Mouse (Mus musculus): ENCODE measurements around the gene Rbm38.

Gene Rbm38

GRCm38 (mm10) chr2:173037827-173038607, 17.7 kb downstream of the Rbm38 start:
- DNase-seq: no peak

- no peak for DNase-seq
Observed at GRCm38 (mm10) chr2:173039041-173039440, 18.7 kb downstream of the Rbm38 start.

DNA sequence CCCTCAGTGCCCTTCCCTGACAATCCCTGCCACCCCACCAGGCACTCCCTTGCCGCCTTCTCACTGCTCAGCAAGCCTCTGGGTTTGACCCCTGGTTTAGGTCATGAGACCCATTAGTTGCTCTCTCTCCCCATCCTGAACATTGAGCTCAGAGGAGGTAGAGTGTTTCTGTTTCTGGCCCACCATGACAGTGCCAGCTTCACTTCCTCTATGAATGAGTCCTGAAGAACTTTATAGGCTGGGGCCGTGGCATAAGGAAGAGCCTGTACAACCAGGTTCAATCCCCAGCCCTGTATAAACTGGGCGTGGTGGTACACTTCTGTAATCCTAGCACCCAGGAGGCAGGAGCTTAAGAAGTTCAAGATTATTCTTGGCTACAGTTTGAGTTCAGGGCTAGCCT, 20.5 kb downstream of the Rbm38 start:
- no peak for DNase-seq

DNA sequence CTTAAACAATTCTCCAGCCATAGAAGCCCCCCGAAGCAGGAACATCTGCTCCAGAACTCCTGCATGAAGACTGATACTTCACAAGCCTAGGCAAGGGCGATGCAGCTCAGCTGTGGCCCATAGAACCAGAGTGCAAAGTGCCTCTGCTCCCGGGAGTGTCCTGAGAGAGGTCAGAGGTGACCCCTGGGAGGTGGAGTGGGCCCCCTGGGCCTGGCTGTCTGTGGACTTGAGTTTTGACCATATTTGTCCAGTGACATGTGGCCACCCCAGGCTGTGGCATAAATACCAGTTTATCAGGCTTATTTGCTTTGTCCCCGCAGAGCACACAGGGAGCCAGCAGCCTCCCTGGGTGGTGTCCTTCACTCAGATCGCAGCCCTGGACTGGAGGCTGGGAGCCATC, 20.9 kb downstream of the Rbm38 start:
- DNase-seq: no peak

DNA sequence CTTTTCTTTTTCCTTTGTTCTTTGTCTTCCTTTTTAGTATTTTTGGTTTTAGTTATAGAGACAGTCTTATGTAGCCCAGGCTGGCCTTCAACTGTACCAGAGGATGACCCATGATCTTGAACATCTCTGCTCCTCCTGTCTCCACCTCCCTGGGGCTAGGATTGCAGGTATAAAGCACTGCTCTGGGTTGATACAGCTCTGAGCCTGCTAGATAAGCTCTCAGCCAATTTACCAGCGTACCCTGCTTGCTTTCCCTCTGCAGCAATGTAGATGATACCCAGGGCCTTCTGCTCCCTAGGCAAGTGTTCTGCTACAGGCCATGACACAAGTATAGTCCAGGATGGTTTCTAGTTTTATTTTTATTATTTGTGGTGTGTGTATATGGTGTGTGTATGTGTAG, 21.6 kb downstream of the Rbm38 start:
- DNase-seq: no peak

DNA sequence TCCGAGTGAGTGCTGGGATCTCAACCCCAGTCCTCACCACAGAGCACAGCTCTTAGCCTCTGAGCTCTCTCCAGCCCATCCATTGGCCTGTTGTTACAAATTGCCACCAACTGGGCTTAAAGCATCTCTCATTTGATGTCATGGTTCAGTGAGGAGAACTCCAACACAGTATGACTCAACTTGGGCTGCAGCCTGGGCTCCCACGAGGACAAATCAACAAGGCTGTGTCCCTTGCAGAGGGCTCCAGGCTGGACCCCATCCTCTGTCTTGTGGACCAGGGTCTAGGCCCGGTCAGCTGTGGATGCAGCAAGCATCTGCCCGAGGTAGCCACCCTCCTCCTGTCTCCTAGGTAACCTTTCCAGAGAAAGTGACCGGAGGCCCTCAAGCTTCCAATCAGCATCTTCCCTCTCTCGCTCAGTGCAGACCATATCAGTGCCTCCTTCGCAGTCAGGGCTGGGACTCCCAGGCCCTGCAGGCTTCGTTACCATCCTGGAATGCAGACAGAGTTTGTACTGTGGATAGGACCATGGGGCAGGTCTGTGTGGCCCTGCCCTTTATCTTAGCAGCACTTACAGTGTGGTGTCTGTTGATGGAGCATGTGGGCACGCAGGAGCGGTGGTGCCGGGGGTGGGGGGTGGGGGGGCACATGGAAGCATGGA, 22.3 kb downstream of the Rbm38 start:
- DNase-seq: no peak

DNA sequence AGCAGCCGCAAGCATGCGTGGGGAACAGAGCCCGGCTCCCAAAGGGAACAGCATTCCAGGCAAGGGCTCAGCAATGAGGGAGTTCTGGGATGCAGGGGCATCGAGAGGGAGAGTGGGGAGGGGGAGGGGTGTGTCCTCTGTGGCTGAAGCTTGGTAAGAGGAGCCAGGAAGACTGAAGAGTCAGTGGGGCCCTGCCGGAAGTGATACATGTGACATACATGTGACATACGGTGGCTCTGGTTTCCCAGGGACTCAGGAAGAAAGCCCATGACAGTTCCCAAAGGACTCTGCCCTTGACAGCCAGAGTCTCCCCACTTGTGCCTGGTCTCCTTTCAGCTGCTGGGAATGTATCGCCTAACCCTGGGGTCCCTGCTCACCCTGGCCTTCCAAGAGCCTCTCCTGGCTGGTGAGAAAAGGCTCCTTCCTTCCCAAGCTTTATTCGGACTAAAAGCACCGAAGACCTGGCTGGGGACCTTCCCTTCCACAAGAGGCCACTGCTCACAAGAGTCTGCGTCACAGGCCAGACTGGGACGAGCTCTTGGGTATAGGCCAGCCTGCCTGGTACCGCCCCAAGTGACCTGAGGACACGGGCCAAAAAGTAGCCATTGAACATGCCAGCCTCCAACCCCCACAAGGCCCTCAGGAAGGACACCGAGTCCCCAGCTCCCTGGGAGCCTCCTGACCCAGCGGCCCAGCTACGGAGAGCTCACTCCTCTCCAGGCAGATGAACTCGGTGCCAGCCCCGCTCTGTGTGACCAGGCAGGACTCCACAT, 24.1 kb downstream of the Rbm38 start:
- DNase-seq: peak; percentile 67 to 89

GRCm38 (mm10) chr2:173046582-173047297, 26.4 kb downstream of the Rbm38 start:
- no peak for DNase-seq

DNA sequence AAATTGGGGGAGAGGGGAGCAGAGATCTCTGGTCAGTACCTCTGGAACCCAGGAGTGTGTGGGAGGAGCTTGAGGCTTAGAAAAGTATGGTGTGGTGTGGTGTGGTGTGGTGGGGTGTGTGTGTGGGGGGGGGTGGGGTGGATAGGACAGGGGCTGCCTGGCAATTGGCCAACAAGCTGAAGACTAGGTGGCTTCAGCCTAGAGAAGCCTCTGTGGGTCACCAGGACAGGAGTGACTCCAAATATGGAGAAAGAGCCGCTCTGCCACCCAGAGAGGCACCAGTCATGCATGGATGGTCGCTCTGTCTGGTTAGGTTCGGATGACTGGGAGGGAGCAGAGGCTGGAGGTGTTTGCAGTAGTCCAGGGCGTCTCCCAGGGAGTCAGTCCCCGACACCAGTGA, 27.2 kb downstream of the Rbm38 start:
- DNase-seq: peak; percentile 19 to 51

- no peak for DNase-seq
Observed at GRCm38 (mm10) chr2:173048041-173048745, 27.9 kb downstream of the Rbm38 start.

DNA sequence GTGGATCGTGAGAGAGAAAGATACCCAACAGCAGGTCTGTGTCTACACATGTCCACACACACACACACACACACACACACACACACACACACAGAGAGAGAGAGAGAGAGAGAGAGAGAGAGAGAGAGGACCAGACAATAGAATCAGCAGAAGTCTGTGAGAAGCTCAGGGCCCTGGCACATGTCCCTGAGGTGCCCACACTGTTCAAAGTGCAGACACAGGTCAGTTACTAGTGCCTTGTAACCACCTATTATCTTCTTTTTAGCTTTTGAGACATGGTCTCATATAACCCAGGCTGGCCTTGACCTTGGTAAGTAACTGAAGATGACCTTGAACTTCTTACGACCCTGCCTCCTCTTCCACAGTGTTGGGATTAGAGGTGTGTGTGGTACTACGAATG, 28.9 kb downstream of the Rbm38 start:
- peak in 1 of 2 experiments; percentile 45 for DNase-seq

- DNase-seq: no peak
Observed at GRCm38 (mm10) chr2:173049817-173050216, 29.5 kb downstream of the Rbm38 start.

- no peak for DNase-seq
Observed at GRCm38 (mm10) chr2:173050604-173051382, 30.5 kb downstream of the Rbm38 start.

DNA sequence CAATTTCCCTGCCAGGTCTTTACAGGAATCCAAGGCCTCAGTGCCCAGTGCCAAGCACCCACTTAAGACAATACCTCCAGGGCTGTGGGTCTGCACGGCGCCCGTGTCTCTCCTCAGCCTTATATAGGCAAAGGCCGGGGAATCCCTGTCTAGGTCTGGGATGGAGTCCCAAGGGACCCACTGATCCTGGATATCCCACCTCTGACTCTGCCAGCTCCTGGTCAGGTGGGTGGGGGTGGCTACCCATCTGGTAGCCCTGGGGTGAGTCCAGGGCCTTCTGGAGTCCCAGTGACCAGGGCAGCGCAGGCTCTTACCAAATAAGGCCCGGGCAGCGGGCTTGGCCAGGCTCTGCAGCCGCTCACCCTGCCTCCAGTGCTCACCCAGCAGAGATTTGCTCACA, 32.6 kb downstream of the Rbm38 start:
- no peak for DNase-seq

GRCm38 (mm10) chr2:173053846-173054245, 33.5 kb downstream of the Rbm38 start:
- no peak for DNase-seq

GRCm38 (mm10) chr2:173056303-173056881, 36.1 kb downstream of the Rbm38 start:
- no peak for DNase-seq

DNA sequence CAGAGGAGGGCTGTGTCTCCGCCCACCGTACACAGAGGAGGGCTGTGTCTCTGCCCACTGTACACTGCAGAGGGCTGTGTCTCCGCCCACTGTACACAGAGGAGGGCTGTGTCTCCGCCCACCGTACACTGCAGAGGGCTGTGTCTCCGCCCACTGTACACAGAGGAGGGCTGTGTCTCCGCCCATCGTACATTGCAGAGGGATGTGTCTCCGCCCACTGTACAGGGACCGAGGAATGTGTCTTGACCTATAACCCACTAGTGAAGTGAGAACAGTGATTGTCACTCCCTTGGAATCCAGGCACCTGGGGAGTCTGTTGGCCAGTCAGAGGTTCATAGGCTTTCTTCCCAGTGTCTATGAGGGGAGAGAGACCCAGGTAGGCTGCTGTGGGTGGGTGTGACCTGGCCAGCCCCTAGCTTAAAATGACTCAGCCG, 36.6 kb downstream of the Rbm38 start:
- no peak for DNase-seq

- no peak for DNase-seq
Observed at GRCm38 (mm10) chr2:173057623-173058022, 37.3 kb downstream of the Rbm38 start.

GRCm38 (mm10) chr2:173058263-173058662, 38.0 kb downstream of the Rbm38 start:
- no peak for DNase-seq

DNA sequence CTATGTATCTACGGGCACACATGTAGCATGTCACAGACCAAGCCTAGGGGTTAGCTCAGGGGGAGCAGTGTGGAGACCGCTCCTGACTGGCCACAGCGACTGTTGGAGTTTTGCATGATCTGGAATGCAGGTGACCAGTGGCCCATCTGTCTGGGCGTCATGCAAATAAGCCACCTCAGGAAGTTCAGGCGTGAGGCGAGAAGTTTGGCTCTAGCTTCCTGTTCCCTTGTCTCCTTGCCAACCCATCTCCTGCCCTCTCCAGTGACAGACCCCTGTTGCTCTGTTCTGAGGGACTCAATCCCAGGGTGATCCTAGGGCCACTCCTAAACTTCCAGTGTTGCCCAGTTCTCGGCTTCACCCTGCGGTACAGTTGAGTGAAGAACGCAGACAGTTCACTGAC, 40.2 kb downstream of the Rbm38 start:
- no peak for DNase-seq
